Mouse (Mus musculus): ENCODE data around the gene Ubl3.

DNA sequence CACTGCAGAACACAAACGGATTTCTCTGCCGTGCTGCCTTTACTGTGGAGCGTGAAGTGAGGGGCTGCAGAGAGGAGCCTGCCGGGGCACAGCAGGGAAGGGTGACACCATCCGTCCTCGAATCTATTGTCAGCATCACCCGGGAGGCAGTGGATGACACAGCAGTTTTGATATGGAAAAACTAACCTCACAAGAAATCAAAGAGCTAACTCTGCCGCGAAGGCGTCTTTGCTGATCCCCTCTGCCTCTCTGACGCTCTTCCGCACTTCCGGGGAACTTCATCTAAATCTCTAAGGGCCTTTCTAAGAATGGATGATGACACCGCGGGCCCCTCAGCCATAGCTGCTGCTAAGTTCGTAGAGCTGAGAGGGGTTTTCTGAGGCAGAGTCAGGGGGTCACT is 2.1 kb upstream of the Ubl3 start:
- TF ChIP-seq POLR2A (IDR thresholded peaks at IDR 0.05; ENCODE audit: insufficient read length, low read depth) (no peak), TCF12 (IDR thresholded peaks at IDR 0.05; ENCODE audit: insufficient read depth, poor library complexity, severe bottlenecking) (no peak), POLR2AphosphoS2 (IDR thresholded peaks at IDR 0.05; ENCODE audit: insufficient read length, low read depth) (no peak), REST (IDR thresholded peaks at IDR 0.05; ENCODE audit: insufficient read depth, insufficient read length) (no peak), SRF (IDR thresholded peaks at IDR 0.05; ENCODE audit: control insufficient read depth, insufficient read length, low read depth) (no peak), MAX (IDR thresholded peaks at IDR 0.05; ENCODE audit: low read depth) (no peak), MYOD1 (IDR thresholded peaks at IDR 0.05; ENCODE audit: control insufficient read depth in 1 of 3, insufficient read length in 2 of 3, low read depth in 2 of 3) (no peak), USF1 (IDR thresholded peaks at IDR 0.05; ENCODE audit: low read depth) (no peak), E2F4 (IDR thresholded peaks at IDR 0.05; ENCODE audit: insufficient read depth) (no peak), MYOG (IDR thresholded peaks at IDR 0.05; ENCODE audit: control insufficient read depth in 1 of 3, insufficient read depth in 1 of 3, insufficient read length in 2 of 3, low read depth in 2 of 3) (no peak), CEBPB (IDR thresholded peaks at IDR 0.05; ENCODE audit: insufficient read depth, poor library complexity, severe bottlenecking) (no peak)

All from myocyte (in vitro differentiated cells).